Mouse (Mus musculus) naive thymus-derived CD4-positive, alpha-beta T cell, adult 5 months (primary cell): ENCODE data around the gene Gm21905. TPM values are rescaled to one million over a fixed set of nuclear protein-coding genes. Genes with fewer than 3 reads are reported as not detected.

Experiments
- polyA plus RNA-seq: library from polyadenylated mRNA; unstranded; fragments of 100-300 nt; shearing (Covaris generic); gene quantifications from one replicate; pipeline ENCODE4 v1.2.1, GENCODE M21; 2017

Gene Gm21905
- polyA plus RNA-seq = not detected

DNA sequence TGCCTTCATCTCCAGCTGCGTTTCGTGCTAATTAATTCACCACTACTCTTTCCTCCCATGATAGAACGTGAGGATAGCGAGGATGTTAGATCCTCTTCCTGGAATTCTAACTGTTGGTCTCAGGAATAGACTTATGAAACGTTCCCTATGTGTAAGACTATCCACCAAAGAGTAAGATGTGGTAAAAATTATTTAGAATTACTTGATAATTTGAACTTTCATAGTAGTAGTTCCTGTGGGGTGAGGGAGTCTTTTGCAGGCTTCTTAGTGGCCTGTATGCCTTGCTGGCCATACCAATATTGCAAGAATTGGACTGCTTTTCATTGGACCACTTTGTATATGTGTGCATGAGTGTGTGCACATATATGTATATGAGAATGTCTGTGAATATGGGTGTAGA lies at the start of gene Gm21905:
TSS of gene Gm21905 (minus strand) at position 101 of the 400 bp plus-strand sequence.

DNA sequence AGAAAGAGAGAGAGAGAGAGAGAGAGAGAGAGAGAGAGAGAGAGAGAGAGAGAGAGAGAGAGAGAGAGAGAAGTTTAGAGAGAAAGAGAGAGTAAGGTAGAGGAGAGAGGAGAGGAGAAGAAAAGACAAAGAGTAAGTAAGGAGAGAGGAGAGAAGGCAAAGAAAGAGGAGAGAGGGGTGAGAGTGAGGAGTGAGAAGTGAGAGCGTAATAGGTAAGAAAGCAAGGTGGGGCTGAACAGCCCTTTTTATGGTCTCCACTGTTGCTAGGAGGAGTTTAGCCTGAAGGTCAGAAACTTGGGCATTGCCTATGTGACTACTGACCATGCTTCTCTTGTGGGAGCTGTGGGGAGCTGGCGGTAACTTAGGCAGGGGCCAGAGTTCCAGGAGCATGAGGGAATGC lies 4.9 kb downstream of the Gm21905 start, which contains the start of gene Gm5108:
TSS of gene Gm5108 (plus strand) at position 301 of the 400 bp plus-strand sequence.

Other genes with a start within 250 kb of the Gm21905 start
- gene Atp8a1, start 99.0 kb downstream of the Gm21905 start, polyA plus RNA-seq = 55.0 TPM
- gene Gm5108, start 4.8 kb downstream of the Gm21905 start, polyA plus RNA-seq = not detected
- not detected for gene Grxcr1, start 85.4 kb upstream of the Gm21905 start, polyA plus RNA-seq